Mouse (Mus musculus): ENCODE results near the gene Cask.

DNA sequence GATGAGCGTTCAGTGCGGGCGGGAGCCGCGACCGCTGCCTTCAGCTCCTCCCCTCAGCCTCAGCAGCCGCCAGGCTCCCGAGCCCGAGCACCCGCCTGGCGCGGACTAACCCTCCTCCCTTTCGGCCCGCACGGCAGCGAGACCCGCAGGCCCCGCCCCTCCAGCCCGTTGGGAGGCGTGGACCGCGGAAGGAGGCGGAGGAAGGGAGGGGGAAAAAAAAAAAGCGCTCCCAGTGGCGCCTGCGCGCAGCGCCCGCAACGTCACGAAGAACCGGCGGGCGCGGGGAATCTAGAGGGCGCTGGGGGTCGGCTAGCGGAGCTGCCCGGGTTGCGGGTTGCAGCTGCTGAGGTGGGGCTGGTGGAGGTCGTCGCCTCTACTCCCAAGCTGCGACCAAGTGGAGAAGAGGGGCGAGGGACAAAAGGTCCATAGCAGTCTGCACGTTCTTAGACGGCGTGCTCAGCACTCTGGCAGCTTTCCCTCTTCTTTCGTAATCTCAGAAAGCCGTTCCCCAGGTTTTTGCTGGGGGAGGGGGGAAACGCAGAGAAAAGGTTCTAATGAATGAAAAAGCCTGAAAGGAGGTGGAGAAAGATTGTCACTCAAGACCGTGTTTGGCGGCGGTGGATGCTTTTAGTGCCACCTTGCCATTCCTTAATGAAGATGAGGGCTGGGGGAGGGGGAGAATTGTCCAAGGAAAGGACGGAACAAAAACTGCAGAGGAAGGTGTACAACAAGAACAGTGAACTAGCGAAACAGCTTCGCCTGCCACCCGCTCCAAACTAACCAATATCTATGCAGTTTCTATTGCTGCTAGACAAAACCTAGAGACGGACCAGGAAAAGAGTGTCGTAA is 4.3 kb downstream of the Cask start:
- TF ChIP-seq TAL1 (IDR thresholded peaks at IDR 0.05; ENCODE audit: low read length) (no peak), GATA1 (IDR thresholded peaks at IDR 0.05; ENCODE audit: low read length) (no peak)
